Mouse (Mus musculus) hindbrain, postnatal 0 days (tissue): Measurements from ENCODE around the gene Plxdc2. TPM values are rescaled to one million over a fixed set of nuclear protein-coding genes. Genes with fewer than 3 reads are reported as not detected.

Source experiments
- ATAC-seq: fragments of 200-750 bp; cut with Nextera tagmentation; 2 replicates; pipeline ENCODE4 v1.8.0; 2017; ENCODE audit warnings: mild to moderate bottlenecking, moderate TSS enrichment, moderate library complexity
- DNase-seq: peaks from one replicate; pipeline ENCODE4 v3.0.0-alpha.2; 2015; ENCODE audit warnings: low spot score
- H3K27ac ChIP-seq: fragments of 300-500 bp; sonication (generic); 2 replicates; pipeline ENCODE4 v1.5.1; 2014; ENCODE audit warnings: mild to moderate bottlenecking
- H3K27me3 ChIP-seq: fragments of 300-500 bp; sonication (generic); 2 replicates; pipeline ENCODE4 v1.6.1; 2014; ENCODE audit warnings: low read length, mixed read lengths; ENCODE audit not compliant: insufficient read depth
- H3K36me3 ChIP-seq: fragments of 300-500 bp; sonication (generic); 2 replicates; pipeline ENCODE4 v1.6.1; 2014; ENCODE audit warnings: low read length, mixed read lengths; ENCODE audit not compliant: insufficient read depth
- H3K4me1 ChIP-seq: fragments of 300-500 bp; sonication (generic); 2 replicates; pipeline ENCODE4 v1.6.1; 2014; ENCODE audit warnings: antibody characterized with exemption, low read length, mixed read lengths; ENCODE audit not compliant: insufficient read depth
- H3K4me2 ChIP-seq: fragments of 300-500 bp; sonication (generic); 2 replicates; pipeline ENCODE4 v1.6.1; 2014; ENCODE audit warnings: low read depth, mild to moderate bottlenecking, low read length, moderate library complexity, mixed read lengths
- H3K4me3 ChIP-seq: fragments of 300-500 bp; sonication (generic); 2 replicates; pipeline ENCODE4 v1.5.1; 2014; ENCODE audit warnings: low read length
- H3K9ac ChIP-seq: fragments of 300-500 bp; sonication (generic); replicated peaks from 2 replicates; pipeline ENCODE4 v1.6.1; 2014; ENCODE audit warnings: mild to moderate bottlenecking, low read length, moderate library complexity, mixed read lengths
- H3K9me3 ChIP-seq: fragments of 300-500 bp; sonication (generic); 2 replicates; pipeline ENCODE4 v1.6.1; 2016; ENCODE audit warnings: low read length, mixed read lengths
- CTCF ChIP-seq: IDR thresholded peaks from 2 replicates; pipeline ENCODE4 v1.5.1; 2016; ENCODE audit warnings: antibody characterized with exemption, control low read depth, low read depth
- WGBS: fragments of 180-500 bp; shearing (Covaris S2); extraction: QIAGEN DNeasy Blood & Tissue Kit; methylation state at CpG from one replicate; pipeline ENCODE4 v1.1.7; 2014; 5-methylcytosine and 5-hydroxymethylcytosine counted together
- polyA plus RNA-seq: library from polyadenylated mRNA; unstranded; fragments of >200 nt; fragmentation: Nextera tagmentation; extraction: Ambion mirVana; gene quantifications from 2 replicates; pipeline ENCODE4 v1.2.1, GENCODE M21; 2015
- total RNA-seq: library from RNA; depleted of rRNA; stranded (reverse); fragments of >200 nt; gene quantifications from 2 replicates; pipeline ENCODE4 v1.2.3, GENCODE M21; 2014

The Plxdc2 gene
- total and polyA plus RNA-seq, 2 experiments from 2014 or later, result 29.0 to 33.2 TPM

DNA sequence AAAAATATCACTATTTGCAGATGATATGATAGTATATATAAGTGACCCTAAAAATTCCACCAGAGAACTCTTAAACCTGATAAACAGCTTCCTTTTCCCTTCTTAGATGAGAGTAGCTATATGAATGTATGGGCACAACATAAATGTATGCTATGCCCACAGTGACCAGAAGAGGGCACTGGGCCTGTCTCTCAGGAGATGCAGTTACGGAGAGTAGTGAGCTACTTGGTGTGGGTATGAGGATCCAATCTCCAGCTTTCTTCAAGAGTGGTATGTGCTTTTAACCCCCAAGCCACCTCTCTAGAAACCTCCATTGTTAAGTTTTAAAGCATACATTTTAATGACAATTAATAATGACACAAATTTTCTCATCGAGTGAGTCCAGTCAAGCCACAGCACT, 350.1 kb downstream of the Plxdc2 start:
- Histone ChIP-seq H3K27ac (no peak overlapping the region), H3K4me3 (no peak overlapping the region), H3K4me2 (no peak overlapping the region), H3K9ac (no peak overlapping the region), H3K36me3 (no peaks in the 10 kb centered on the region), H3K4me1 (no peaks in the 10 kb centered on the region), H3K9me3 (no peaks in the 10 kb centered on the region), H3K27me3 (no peaks in the 10 kb centered on the region)
- ATAC-seq (no peak), DNase-seq (no peak)
- peak; percentile 23; the same call in 1 of the 2 replicates for TF ChIP-seq CTCF
- WGBS, result 91% methylated on average over 2 of the region's 2 CpGs

DNA sequence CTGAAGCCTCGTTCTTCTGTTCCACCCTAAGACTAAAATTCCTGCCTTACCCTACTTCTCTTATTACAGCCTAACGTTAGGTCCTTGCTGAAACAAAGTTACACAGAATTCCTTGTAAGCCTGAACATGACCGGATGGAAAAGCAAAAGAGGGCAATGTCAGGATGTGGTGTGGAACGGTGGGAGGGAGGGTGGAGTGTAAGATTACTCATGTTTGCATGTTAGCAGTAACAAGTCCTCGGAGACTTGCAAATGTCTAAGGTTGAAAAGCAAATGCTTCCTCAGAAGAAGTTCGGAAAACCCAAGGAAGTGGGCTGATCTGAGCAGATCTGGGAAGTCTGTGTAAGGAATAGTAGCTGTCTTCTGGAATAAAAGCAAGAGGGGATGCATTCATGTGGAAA, 353.8 kb downstream of the Plxdc2 start:
- H3K36me3 ChIP-seq, result no peaks in the 10 kb centered on the region
- ATAC-seq (no peak), DNase-seq (no peak)
- H3K4me2 ChIP-seq, result no peak overlapping the region
- no peak overlapping the region for H3K4me3 ChIP-seq
- H3K9ac ChIP-seq, result no peak overlapping the region
- H3K27ac ChIP-seq, result no peak overlapping the region
- no peaks in the 10 kb centered on the region for H3K27me3 ChIP-seq
- WGBS, result 73% methylated on average over 6 of the region's 6 CpGs
- H3K4me1 ChIP-seq, result no peaks in the 10 kb centered on the region
- TF ChIP-seq CTCF, result no peak
- H3K9me3 ChIP-seq, result no peaks in the 10 kb centered on the region

DNA sequence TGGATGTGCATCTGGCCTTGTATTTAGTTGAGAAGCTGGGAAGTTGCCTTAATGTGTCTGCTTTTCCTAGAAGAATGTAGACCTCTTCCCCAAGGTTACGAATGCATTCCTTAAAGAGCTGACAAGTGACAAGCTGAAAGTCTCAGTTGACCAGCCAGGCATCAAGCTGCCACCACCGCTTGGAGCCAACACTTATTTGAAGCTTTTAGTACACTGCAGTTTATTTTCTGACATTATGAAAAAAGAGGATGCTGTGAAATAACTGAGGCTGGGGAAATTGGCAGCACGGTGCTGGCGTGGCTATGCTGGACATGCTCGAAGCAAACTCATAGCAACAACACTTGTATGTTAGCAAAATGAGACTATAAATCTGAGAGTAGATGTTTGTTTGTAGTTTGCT, 374.9 kb downstream of the Plxdc2 start:
- no peak for ATAC-seq
- no peaks in the 10 kb centered on the region for H3K36me3 ChIP-seq
- TF ChIP-seq CTCF, result no peak
- H3K27me3 ChIP-seq, result no peaks in the 10 kb centered on the region
- no peaks in the 10 kb centered on the region for H3K9me3 ChIP-seq
- no peaks in the 10 kb centered on the region for H3K4me1 ChIP-seq
- H3K4me3 ChIP-seq, result no peak overlapping the region
- DNase-seq, result no peak
- WGBS, result 74% methylated on average over 5 of the region's 5 CpGs
- H3K4me2 ChIP-seq, result no peak overlapping the region
- no peak overlapping the region for H3K9ac ChIP-seq
- H3K27ac ChIP-seq, result no peak overlapping the region

GRCm38 (mm10) chr2:16734381-16734780, 378.3 kb downstream of the Plxdc2 start:
- no peak overlapping the region for H3K9ac ChIP-seq
- no peak for ATAC-seq
- no peak for TF ChIP-seq CTCF
- H3K36me3 ChIP-seq, result no peaks in the 10 kb centered on the region
- WGBS, result 95% methylated on average over 2 of the region's 2 CpGs
- no peak for DNase-seq
- H3K4me3 ChIP-seq, result no peak overlapping the region
- no peaks in the 10 kb centered on the region for H3K9me3 ChIP-seq
- no peak overlapping the region for H3K4me2 ChIP-seq
- no peak overlapping the region for H3K27ac ChIP-seq
- no peaks in the 10 kb centered on the region for H3K4me1 ChIP-seq
- H3K27me3 ChIP-seq, result no peaks in the 10 kb centered on the region

DNA sequence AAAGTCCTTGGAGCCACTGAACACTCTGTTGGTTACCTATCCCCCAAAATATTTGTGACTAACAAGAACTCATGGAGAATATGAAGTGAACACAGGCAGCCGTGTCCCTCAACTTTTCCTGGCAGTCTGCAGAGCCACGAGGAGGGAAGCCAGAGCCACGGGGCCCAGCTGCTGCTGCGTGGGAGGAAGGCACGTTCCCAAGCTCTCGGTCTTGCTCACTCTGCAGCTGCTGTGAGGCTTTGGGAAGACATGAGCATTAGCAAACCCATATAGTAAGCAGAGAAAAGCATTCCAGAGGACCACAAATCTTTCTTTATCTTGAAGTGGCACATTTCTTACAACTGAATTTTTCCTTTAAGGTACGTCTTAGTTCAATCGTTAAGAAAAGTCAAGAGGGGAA, 382.1 kb downstream of the Plxdc2 start:
- ATAC-seq, result 0 out of 2 replicates have a peak, but pooled peaks have one; percentile 45
- DNase-seq, result peak; percentile 19
- no peak overlapping the region for H3K4me3 ChIP-seq
- H3K4me1 ChIP-seq, result no peaks in the 10 kb centered on the region
- 0 out of 2 replicates have a peak overlapping the region, but pooled peaks have one; percentile 20 for H3K27ac ChIP-seq
- 44% methylated on average over 8 of the region's 8 CpGs for WGBS
- no peak for TF ChIP-seq CTCF
- H3K9ac ChIP-seq, result no peak overlapping the region
- H3K36me3 ChIP-seq, result no peaks in the 10 kb centered on the region
- H3K27me3 ChIP-seq, result no peaks in the 10 kb centered on the region
- H3K4me2 ChIP-seq, result no peak overlapping the region
- no peaks in the 10 kb centered on the region for H3K9me3 ChIP-seq

DNA sequence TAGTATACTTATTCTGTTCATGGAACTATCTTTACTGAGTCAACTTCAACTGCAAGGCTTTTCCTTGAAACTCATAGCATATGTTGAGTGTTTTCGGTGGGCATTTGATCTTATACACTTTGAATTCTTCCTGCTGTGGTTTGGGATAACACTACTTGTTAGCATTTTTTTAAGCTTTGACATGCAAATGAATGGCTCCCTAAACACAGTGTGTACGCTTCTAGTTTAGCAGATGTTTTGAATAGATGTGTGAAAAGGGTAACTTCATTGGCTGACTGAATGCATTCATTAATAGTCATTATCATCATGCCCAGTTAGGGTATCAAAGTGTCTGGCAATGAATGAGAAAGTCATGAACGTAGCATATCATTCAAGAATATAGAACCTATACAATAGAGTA, 385.7 kb downstream of the Plxdc2 start:
- H3K9me3 ChIP-seq, result no peaks in the 10 kb centered on the region

DNA sequence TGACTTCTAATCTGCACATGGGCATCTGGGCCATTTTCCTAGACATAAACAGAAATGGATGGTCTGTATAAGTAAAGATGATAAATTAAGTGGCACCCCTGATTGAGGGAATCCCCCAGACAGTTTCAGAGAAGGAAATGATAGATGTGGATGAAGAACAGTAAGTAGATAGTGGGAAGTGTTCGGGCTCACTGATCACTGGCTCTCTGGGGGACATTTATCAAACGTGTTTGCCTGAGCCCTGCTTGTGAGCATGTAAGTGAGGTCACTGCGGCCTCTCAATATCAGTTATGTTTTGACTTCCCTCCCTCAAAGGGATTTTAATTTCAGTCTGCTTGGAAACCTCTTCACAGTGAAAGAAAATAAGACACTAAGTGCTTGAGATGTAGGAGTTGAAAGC, 387.5 kb downstream of the Plxdc2 start:
- TF ChIP-seq CTCF, result no peak
- no peak for DNase-seq
- no peak for ATAC-seq
- no peak overlapping the region for H3K27ac ChIP-seq
- H3K4me1 ChIP-seq, result no peaks in the 10 kb centered on the region
- H3K4me2 ChIP-seq, result no peak overlapping the region
- H3K36me3 ChIP-seq, result no peaks in the 10 kb centered on the region
- no peak overlapping the region for H3K4me3 ChIP-seq
- 72% methylated on average over 3 of the region's 3 CpGs for WGBS
- H3K9me3 ChIP-seq, result no peaks in the 10 kb centered on the region
- no peak overlapping the region for H3K9ac ChIP-seq
- no peaks in the 10 kb centered on the region for H3K27me3 ChIP-seq

More for the DNA sequence above, 385.7 kb downstream of the Plxdc2 start:
- DNase-seq (no peak), ATAC-seq (no peak)
- Histone ChIP-seq H3K9ac (no peak overlapping the region), H3K4me3 (no peak overlapping the region), H3K4me2 (no peak overlapping the region), H3K27me3 (no peaks in the 10 kb centered on the region), H3K27ac (no peak overlapping the region), H3K36me3 (no peaks in the 10 kb centered on the region), H3K4me1 (no peaks in the 10 kb centered on the region)
- no peak for TF ChIP-seq CTCF
- 46% methylated on average over 3 of the region's 3 CpGs for WGBS
